Mouse (Mus musculus): ENCODE results near the gene Vamp5.

DNA sequence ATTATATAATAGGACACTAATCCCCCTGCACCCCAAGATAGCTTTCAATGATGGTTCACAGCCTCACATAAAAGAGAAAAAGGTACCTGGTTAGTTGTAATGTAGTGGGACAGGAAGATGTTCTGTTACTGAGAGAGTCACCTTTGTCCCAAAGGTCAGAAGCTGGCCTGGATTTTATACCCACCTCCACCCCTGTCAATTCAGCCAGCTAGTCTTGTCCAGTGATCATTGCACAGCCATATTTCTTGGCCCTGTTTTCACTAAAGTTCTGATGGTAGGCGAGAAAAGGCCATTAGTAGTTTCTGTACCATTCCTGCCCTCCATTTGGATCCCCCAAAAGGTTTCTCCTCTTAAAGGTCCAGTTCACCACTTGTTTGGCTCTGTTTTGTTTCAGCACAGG, 26.2 kb downstream of the Vamp5 start:
- TF ChIP-seq CTCF (IDR thresholded peaks at IDR 0.05; ENCODE audit: borderline replicate concordance, control insufficient read depth, extremely low read depth, insufficient read depth, low read length, poor library complexity) (no peak), POLR2A (IDR thresholded peaks at IDR 0.05; ENCODE audit: control insufficient read depth, extremely low read depth, insufficient read depth, low read length, poor library complexity) (no peak)
